Mouse (Mus musculus) kidney, embryonic 16.5 days (tissue): ENCODE data around the gene Acsf2. TPM values are rescaled to one million over a fixed set of nuclear protein-coding genes. Genes with fewer than 3 reads are reported as not detected.

ENCODE experiments used
- ATAC-seq: fragments of 200-750 bp; cut with Nextera tagmentation; 2 replicates; pipeline ENCODE4 v1.8.0; 2017; ENCODE audit warnings: moderate TSS enrichment; ENCODE audit not compliant: low FRiP score, low TSS enrichment
- H3K27ac ChIP-seq: fragments of 300-500 bp; sonication (generic); 2 replicates; pipeline ENCODE4 v1.5.1; 2014; ENCODE audit warnings: low read length
- H3K27me3 ChIP-seq: fragments of 300-500 bp; sonication (generic); 2 replicates; pipeline ENCODE4 v1.6.1; 2014; ENCODE audit warnings: low read length, control low read depth, mixed read lengths; ENCODE audit not compliant: insufficient read depth
- H3K36me3 ChIP-seq: fragments of 300-500 bp; sonication (generic); 2 replicates; pipeline ENCODE4 v1.6.1; 2014; ENCODE audit warnings: low read length, control low read depth, mixed read lengths; ENCODE audit not compliant: insufficient read depth
- H3K4me1 ChIP-seq: fragments of 300-500 bp; sonication (generic); 2 replicates; pipeline ENCODE4 v1.6.1; 2014; ENCODE audit warnings: low read length, control low read depth, mixed read lengths; ENCODE audit not compliant: insufficient read depth
- H3K4me2 ChIP-seq: fragments of 300-500 bp; sonication (generic); replicated peaks from 2 replicates; pipeline ENCODE4 v1.6.1; 2014; ENCODE audit warnings: low read depth, low read length
- H3K4me3 ChIP-seq: fragments of 300-500 bp; sonication (generic); 2 replicates; pipeline ENCODE4 v1.5.1; 2014; ENCODE audit warnings: mild to moderate bottlenecking, low read length
- H3K9ac ChIP-seq: fragments of 300-500 bp; sonication (generic); replicated peaks from 2 replicates; pipeline ENCODE4 v1.6.1; 2014; ENCODE audit warnings: low read length
- H3K9me3 ChIP-seq: fragments of 300-500 bp; sonication (generic); 2 replicates; pipeline ENCODE4 v1.6.1; 2016; ENCODE audit warnings: low read length, control low read depth
- WGBS: fragments of 180-500 bp; shearing (Covaris S2); extraction: QIAGEN DNeasy Blood & Tissue Kit; methylation state at CpG from one replicate; pipeline ENCODE4 v1.1.7; 2014; 5-methylcytosine and 5-hydroxymethylcytosine counted together
- polyA plus RNA-seq: library from polyadenylated mRNA; unstranded; fragments of >200 nt; fragmentation: Nextera tagmentation; extraction: Ambion mirVana; gene quantifications from 2 replicates; pipeline ENCODE4 v1.2.1, GENCODE M21; 2015

The Acsf2 gene
- polyA plus RNA-seq, 1 experiment from 2014 or later: 7.9 TPM

DNA sequence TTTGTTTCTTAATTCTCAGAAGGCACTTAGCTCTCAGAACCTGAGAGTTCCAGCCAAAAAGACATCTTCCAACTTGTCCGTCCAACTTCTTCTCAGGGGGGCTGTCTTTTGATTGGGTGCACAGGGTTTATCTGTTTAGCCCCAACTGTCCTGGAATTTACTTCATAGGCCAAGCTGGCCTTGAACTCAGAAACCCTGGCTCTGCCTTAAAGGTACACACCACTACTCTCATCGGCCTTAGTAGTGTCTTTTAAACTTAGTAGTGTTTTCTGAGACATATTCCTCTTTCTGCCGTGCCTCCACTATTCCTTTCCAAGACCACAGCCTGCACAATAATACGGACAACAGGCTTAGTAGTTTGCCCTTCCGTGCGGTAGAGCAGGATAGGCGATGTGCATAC, 1.2 kb downstream of the Acsf2 start:
- no peaks in the 10 kb centered on the region for H3K9me3 ChIP-seq
- no peak for ATAC-seq
- no peaks in the 10 kb centered on the region for H3K36me3 ChIP-seq
- H3K27me3 ChIP-seq: no peaks in the 10 kb centered on the region
- 0 out of 2 replicates have a peak overlapping the region, but pooled peaks have one; percentile 35 for H3K9ac ChIP-seq
- peak overlapping the region; percentile 62 for H3K4me3 ChIP-seq
- H3K4me1 ChIP-seq: peaks cover 22% of the 10 kb centered on the region
- H3K27ac ChIP-seq: no peak overlapping the region
- H3K4me2 ChIP-seq: peak overlapping the region; percentile 71; the same call in 1 of the 2 replicates
- WGBS: 90% methylated on average over 7 of the region's 7 CpGs

DNA sequence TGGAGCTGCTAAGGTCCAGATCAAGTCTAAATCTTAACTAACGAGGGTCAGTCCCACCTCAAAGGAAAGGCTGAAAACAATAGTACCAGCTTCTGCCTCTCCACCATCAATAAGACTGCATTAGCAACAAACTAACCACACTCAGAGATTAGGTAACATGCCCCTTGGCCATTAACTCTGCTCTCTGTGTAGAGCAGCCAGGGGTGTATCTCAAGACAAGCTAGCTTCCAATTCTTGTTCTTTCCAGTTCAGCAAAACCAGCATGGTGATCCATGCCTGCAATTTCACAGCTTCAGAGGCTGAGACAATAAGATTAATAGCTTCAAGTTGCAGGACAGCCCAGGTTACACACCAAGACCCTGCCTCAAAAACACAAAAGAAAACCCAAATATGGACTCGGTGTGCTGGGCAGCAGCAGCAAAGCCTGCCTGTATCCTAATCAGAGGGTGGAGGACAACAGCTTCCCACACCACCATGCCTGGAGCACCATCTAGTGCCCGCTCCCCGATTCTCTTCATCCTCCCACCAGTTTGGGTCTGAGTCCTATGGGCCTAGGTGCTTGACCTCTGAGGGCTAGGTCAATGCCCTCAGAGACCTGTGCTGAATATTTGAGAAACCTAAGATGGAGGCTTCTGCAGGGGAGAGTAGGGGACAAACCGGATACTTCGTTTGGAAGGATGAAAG, 3.1 kb downstream of the Acsf2 start:
- H3K4me2 ChIP-seq: no peak overlapping the region
- no peaks in the 10 kb centered on the region for H3K36me3 ChIP-seq
- H3K27ac ChIP-seq: no peak overlapping the region
- H3K4me3 ChIP-seq: no peak overlapping the region
- no peak for ATAC-seq
- H3K4me1 ChIP-seq: peaks cover 22% of the 10 kb centered on the region
- H3K9me3 ChIP-seq: no peaks in the 10 kb centered on the region
- 46% methylated on average over 6 of the region's 6 CpGs for WGBS
- H3K9ac ChIP-seq: no peak overlapping the region
- no peaks in the 10 kb centered on the region for H3K27me3 ChIP-seq

DNA sequence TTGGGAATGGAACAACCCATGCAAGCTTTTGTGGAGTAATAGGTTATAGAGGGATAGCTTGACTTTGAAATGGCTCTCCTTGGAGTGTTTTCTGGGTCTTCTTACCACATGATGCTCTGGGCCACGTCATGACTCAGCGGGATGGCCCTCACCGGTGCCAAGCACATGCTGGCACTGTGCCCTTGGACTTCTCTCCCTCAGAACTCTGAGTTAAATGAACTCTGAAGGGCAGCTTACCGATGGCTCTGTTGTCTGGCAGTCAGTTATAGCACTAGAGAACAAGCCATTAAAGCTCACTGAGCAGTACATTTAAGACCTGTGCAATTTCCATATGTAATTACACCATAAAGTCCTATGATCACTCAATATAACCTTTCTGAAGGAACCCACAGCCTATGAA, 4.4 kb downstream of the Acsf2 start:
- no peak overlapping the region for H3K4me2 ChIP-seq
- no peak overlapping the region for H3K9ac ChIP-seq
- no peaks in the 10 kb centered on the region for H3K9me3 ChIP-seq
- H3K27ac ChIP-seq: no peak overlapping the region
- 66% methylated on average over 4 of the region's 4 CpGs for WGBS
- no peaks in the 10 kb centered on the region for H3K27me3 ChIP-seq
- no peak for ATAC-seq
- no peaks in the 10 kb centered on the region for H3K36me3 ChIP-seq
- peaks cover 18% of the 10 kb centered on the region for H3K4me1 ChIP-seq
- H3K4me3 ChIP-seq: no peak overlapping the region

DNA sequence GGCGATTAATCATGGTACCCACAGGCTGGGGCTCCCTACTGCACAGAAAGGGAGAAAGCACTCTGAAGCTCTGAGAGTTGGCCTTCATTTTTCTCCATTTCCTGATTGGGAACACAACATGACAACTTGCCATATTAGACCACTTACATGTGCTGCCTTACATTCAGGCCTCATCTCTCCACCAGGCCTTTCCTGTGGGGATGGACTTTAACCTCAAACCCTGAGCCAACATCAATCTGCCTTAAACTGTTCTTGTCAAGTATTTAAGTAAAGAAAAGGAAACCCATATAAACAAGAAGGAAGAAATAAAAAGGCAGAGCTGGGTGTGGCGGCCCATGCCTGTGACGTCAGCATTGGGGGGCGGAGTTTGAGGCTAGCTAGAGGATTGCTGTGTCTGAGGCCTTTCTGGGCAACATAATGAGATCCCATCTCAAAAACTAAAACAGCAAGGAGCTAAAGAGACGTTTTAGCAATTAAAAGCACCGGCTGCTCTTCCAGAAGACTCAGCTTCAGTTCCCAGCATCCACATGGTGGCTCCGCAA, 5.3 kb downstream of the Acsf2 start:
- 69% methylated on average over 7 of the region's 7 CpGs for WGBS
- Histone ChIP-seq H3K9ac (no peak overlapping the region), H3K27ac (no peak overlapping the region), H3K27me3 (no peaks in the 10 kb centered on the region), H3K36me3 (no peaks in the 10 kb centered on the region), H3K4me1 (peaks cover 21% of the 10 kb centered on the region), H3K4me2 (no peak overlapping the region), H3K9me3 (no peaks in the 10 kb centered on the region), H3K4me3 (no peak overlapping the region)
- no peak for ATAC-seq

DNA sequence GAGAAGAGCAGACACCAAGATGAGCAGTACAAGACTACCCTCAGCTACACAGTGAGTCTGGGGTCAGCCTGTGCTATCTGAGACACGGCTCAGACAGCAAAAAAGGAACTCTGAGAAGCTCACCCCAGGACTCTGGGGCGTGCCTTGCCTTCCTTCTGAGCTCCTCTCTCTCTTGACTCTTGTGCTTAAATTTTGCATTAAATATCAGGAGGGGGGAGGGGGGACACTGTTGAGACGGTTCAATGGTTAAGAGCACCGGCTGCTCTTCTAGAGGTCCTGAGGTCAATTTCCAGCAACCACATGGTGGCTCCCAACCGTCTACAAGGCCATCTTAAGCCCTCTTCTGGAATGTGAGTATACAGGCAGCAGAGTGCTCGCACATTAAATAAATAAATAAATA, 14.2 kb downstream of the Acsf2 start:
- Histone ChIP-seq H3K4me3 (no peak overlapping the region), H3K36me3 (0 out of 2 replicates have a peak, but pooled peaks cover 6% of the 10 kb centered on the region), H3K4me2 (no peak overlapping the region), H3K9me3 (no peaks in the 10 kb centered on the region), H3K27ac (no peak overlapping the region), H3K9ac (no peak overlapping the region), H3K4me1 (peaks cover 19% of the 10 kb centered on the region), H3K27me3 (no peaks in the 10 kb centered on the region)
- 58% methylated on average over 6 of the region's 6 CpGs for WGBS
- ATAC-seq: no peak

DNA sequence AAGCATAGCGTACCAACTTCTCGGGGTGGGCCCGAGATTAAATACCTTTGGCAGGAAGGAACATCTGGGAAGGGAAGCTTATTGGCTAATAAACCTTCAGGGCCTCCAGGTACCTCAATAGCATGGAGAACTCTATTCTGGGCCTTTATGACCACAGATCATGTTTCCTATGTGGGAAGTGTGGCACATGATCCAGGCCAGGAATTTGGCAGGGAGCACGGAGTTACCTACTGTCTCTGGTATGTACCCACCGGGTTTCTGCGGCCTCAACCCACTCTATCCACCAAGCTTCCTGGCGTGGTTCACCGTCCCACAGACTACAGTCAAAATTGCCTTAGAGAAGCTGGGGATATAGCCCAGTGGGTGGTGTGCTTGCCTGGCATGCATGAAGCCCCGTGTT, 16.6 kb downstream of the Acsf2 start:
- no peak overlapping the region for H3K4me2 ChIP-seq
- no peak overlapping the region for H3K4me3 ChIP-seq
- H3K36me3 ChIP-seq: 0 out of 2 replicates have a peak, but pooled peaks cover 6% of the 10 kb centered on the region
- H3K9ac ChIP-seq: no peak overlapping the region
- H3K4me1 ChIP-seq: no peaks in the 10 kb centered on the region
- H3K9me3 ChIP-seq: no peaks in the 10 kb centered on the region
- WGBS: 89% methylated on average over 9 of the region's 9 CpGs
- no peak for ATAC-seq
- no peak overlapping the region for H3K27ac ChIP-seq
- no peaks in the 10 kb centered on the region for H3K27me3 ChIP-seq

DNA sequence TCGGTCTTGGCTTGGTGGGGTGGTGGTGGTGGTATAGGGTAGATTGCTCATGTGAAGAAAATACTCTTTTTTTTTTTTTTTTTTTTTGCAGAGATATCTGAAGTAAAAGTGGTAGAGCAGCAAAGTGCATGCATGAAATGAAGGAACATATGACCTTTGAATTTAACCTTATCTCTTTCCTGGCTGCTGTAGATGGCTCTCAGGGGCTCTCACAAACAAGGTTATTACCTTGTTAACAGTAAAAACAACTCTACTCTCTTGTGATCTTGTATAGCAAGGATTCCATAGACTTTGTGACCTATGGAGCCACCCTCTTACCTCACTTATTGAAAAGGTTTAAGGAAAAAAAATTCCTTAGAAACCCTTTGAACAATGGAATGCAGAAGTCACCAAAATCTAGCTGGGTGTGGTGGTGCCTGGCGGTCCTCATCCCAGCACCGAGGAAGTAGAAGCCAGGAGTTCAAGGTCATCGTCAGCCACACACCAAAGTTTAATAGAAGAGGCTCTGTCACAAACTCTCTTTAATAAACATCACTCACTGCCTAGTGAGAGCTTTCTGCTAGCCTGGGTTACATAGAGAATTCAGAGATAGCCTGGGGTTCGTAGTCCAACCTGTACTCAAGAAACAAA, 21.4 kb downstream of the Acsf2 start:
- no peaks in the 10 kb centered on the region for H3K4me1 ChIP-seq
- no peaks in the 10 kb centered on the region for H3K9me3 ChIP-seq
- WGBS: 88% methylated on average over 5 of the region's 5 CpGs
- H3K27me3 ChIP-seq: no peaks in the 10 kb centered on the region
- no peak overlapping the region for H3K9ac ChIP-seq
- no peak overlapping the region for H3K4me2 ChIP-seq
- H3K27ac ChIP-seq: no peak overlapping the region
- 0 out of 2 replicates have a peak, but pooled peaks cover under 1% of the 10 kb centered on the region for H3K36me3 ChIP-seq
- ATAC-seq: no peak
- H3K4me3 ChIP-seq: no peak overlapping the region

DNA sequence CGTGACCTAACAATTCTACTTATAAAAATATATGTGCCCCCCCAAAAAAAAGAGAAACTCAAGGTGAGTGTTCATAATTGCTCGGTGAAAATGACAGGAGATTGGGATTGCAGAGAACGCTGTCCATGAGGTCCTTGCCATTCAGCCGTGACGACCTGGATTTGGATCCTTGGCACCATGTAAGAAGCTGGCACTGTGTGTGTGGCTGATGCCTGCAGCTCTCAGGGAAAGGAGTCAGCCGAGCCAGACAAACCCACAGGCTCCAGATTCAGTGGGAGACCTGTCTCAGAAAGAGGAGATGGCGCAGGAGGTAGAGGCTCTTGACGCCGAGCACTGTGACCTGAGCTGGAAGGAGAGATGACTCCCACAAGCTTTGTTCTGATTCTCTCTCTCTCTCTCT, 25.3 kb downstream of the Acsf2 start:
- Histone ChIP-seq H3K27ac (no peak overlapping the region), H3K4me2 (no peak overlapping the region), H3K9ac (no peak overlapping the region), H3K36me3 (no peaks in the 10 kb centered on the region), H3K4me1 (no peaks in the 10 kb centered on the region), H3K4me3 (no peak overlapping the region), H3K27me3 (no peaks in the 10 kb centered on the region), H3K9me3 (no peaks in the 10 kb centered on the region)
- no peak for ATAC-seq
- WGBS: 72% methylated on average over 9 of the region's 9 CpGs

DNA sequence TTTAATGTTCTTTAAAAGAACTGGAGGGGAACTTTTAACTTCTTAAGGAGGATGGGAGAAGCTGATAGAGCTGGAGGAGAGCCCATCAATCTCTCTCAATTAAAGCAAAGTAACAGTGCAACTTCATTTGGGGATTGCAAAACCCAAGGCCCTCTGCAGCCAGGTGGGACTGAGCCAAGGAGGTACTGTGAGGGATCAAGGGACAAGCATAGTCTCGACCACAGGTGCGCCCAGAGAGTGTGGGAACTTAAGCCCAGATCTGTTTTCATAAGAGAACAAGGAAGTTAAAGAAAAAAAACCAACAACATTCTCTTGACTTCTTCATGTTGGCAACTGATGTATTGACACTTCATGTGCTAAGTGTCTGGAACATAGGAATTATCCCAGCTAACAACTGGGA, 26.6 kb downstream of the Acsf2 start:
- Histone ChIP-seq H3K4me1 (no peaks in the 10 kb centered on the region), H3K4me3 (no peak overlapping the region)
- 74% methylated on average over 2 of the region's 2 CpGs for WGBS

DNA sequence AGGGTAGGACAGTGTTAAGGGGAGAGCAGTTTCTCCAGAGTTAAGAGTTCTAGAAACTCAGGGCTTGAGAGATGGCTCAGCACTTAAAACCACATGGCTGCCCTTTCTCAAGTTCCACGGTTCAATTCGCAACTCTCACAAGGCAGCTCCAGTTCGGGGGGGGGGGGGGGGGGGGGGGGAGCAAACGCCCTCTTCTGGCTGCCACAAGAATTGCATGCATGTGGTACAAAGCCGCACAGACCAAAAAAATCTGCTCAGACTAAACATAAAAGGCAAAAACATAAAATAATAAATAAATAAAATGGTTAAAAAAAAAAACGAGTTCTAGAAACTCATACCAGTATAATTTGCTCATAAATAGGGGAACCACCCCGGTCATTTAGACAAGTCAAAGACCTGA, 27.1 kb downstream of the Acsf2 start:
- 23% methylated on average over 7 of the region's 7 CpGs for WGBS
- no peak overlapping the region for H3K27ac ChIP-seq
- no peak overlapping the region for H3K4me3 ChIP-seq
- no peak for ATAC-seq
- H3K9ac ChIP-seq: no peak overlapping the region
- no peaks in the 10 kb centered on the region for H3K4me1 ChIP-seq
- H3K9me3 ChIP-seq: no peaks in the 10 kb centered on the region
- no peak overlapping the region for H3K4me2 ChIP-seq
- no peaks in the 10 kb centered on the region for H3K27me3 ChIP-seq
- H3K36me3 ChIP-seq: no peaks in the 10 kb centered on the region

More for the DNA sequence above, 26.6 kb downstream of the Acsf2 start:
- Histone ChIP-seq H3K36me3 (no peaks in the 10 kb centered on the region), H3K9me3 (no peaks in the 10 kb centered on the region), H3K9ac (no peak overlapping the region), H3K27ac (no peak overlapping the region), H3K4me2 (no peak overlapping the region), H3K27me3 (no peaks in the 10 kb centered on the region)
- ATAC-seq: no peak
